Mouse (Mus musculus) testis, postnatal 14 days (tissue): ENCODE measurements around the gene Fstl4.

Experiments
- DNase-seq: peaks from one replicate; pipeline ENCODE4 v3.0.0; 2021; ENCODE audit warnings: low spot score

The Fstl4 gene

GRCm38 (mm10) chr11:52914431-52914830 is 150.0 kb downstream of the Fstl4 start:
- DNase-seq = no peak

- no peak for DNase-seq
Observed at GRCm38 (mm10) chr11:52915648-52916047, 151.2 kb downstream of the Fstl4 start.

GRCm38 (mm10) chr11:52919231-52919960 is 155.0 kb downstream of the Fstl4 start:
- peak; percentile 89 for DNase-seq

- DNase-seq = no peak
Observed at GRCm38 (mm10) chr11:52924196-52924595, 159.8 kb downstream of the Fstl4 start.

GRCm38 (mm10) chr11:52928321-52928720 is 163.9 kb downstream of the Fstl4 start:
- DNase-seq = no peak

- DNase-seq = no peak
Observed at GRCm38 (mm10) chr11:52939336-52940070, 175.1 kb downstream of the Fstl4 start.

GRCm38 (mm10) chr11:52942967-52943366 is 178.5 kb downstream of the Fstl4 start:
- DNase-seq = no peak

GRCm38 (mm10) chr11:52954995-52955394 is 190.6 kb downstream of the Fstl4 start:
- DNase-seq = no peak

GRCm38 (mm10) chr11:52968809-52969208 is 204.4 kb downstream of the Fstl4 start:
- DNase-seq = no peak

GRCm38 (mm10) chr11:52970396-52970795 is 206.0 kb downstream of the Fstl4 start:
- no peak for DNase-seq

- DNase-seq = no peak
Observed at GRCm38 (mm10) chr11:52986986-52987385, 222.6 kb downstream of the Fstl4 start.

- no peak for DNase-seq
Observed at GRCm38 (mm10) chr11:52994688-52995087, 230.3 kb downstream of the Fstl4 start.

GRCm38 (mm10) chr11:52996434-52997093 is 232.1 kb downstream of the Fstl4 start:
- no peak for DNase-seq

GRCm38 (mm10) chr11:52997421-52997820 is 233.0 kb downstream of the Fstl4 start:
- DNase-seq = peak; percentile 40

GRCm38 (mm10) chr11:53000226-53000625 is 235.8 kb downstream of the Fstl4 start:
- no peak for DNase-seq

GRCm38 (mm10) chr11:53003361-53003760 is 238.9 kb downstream of the Fstl4 start:
- DNase-seq = no peak

- no peak for DNase-seq
Observed at GRCm38 (mm10) chr11:53003811-53004210, 239.4 kb downstream of the Fstl4 start.

- no peak for DNase-seq
Observed at GRCm38 (mm10) chr11:53009597-53009996, 245.2 kb downstream of the Fstl4 start.

- DNase-seq = no peak
Observed at GRCm38 (mm10) chr11:53011996-53012505, 247.6 kb downstream of the Fstl4 start.

- no peak for DNase-seq
Observed at GRCm38 (mm10) chr11:53013906-53014305, 249.5 kb downstream of the Fstl4 start.

- no peak for DNase-seq
Observed at GRCm38 (mm10) chr11:53016358-53017021, 252.1 kb downstream of the Fstl4 start.

GRCm38 (mm10) chr11:53019509-53019908 is 255.1 kb downstream of the Fstl4 start:
- no peak for DNase-seq
